Mouse (Mus musculus): Measurements from ENCODE around the gene Hoxa5. TPM values are rescaled to one million over a fixed set of nuclear protein-coding genes. Genes with fewer than 3 reads are reported as not detected.

Gene Hoxa5
- total and polyA plus RNA-seq, 3 experiments: 0.26 to 0.96 (median 0.45) TPM

- Histone ChIP-seq H3K27ac (no peak overlapping the region), H3K79me2 (replicated peaks; ENCODE audit: control insufficient read depth, insufficient read depth, low read length) (no peaks in the 10 kb centered on the region), H3K4me3 (no peak overlapping the region), H3K4me1 (ENCODE audit: control insufficient read depth, insufficient read depth, low read length) (no peaks in the 10 kb centered on the region; the same call in 1 of the 2 replicates), H3K9ac (ENCODE audit: low read depth, low read length) (no peak overlapping the region), H3K36me3 (ENCODE audit: control insufficient read depth, insufficient read depth, low read length) (no peaks in the 10 kb centered on the region), H3K27me3 (ENCODE audit: control insufficient read depth, insufficient read depth, low read length) (peaks cover 49% of the 10 kb centered on the region)
- DNase-seq: peak in 1 of 2 experiments; percentile 2
- WGBS: 32% methylated on average over 3 of the region's 3 CpGs
- intact Hi-C loops (cut with DNase I): loop anchor here (5.0 kb wide), 1 partner anchor 37 kb away; no protein-coding TSS in a partner anchor
- no peak for TF ChIP-seq EP300 (IDR thresholded peaks at IDR 0.05; ENCODE audit: insufficient read depth, low read depth, low read length)
- no peak for TF ChIP-seq CTCF (IDR thresholded peaks at IDR 0.05)
- TF ChIP-seq POLR2A (IDR thresholded peaks at IDR 0.05; ENCODE audit: insufficient read depth, low read depth, low read length): no peak
Observed at GRCm38 (mm10) chr6:52215070-52215469, 10.7 kb upstream of the Hoxa5 start.

GRCm38 (mm10) chr6:52214271-52214670 is 9.9 kb upstream of the Hoxa5 start:
- peak; percentile 2 to 20 for DNase-seq
- Histone ChIP-seq H3K27me3 (ENCODE audit: control insufficient read depth, insufficient read depth, low read length) (peaks cover 50% of the 10 kb centered on the region), H3K36me3 (ENCODE audit: control insufficient read depth, insufficient read depth, low read length) (no peaks in the 10 kb centered on the region), H3K9ac (ENCODE audit: low read depth, low read length) (no peak overlapping the region), H3K27ac (no peak overlapping the region), H3K79me2 (replicated peaks; ENCODE audit: control insufficient read depth, insufficient read depth, low read length) (no peaks in the 10 kb centered on the region), H3K4me1 (ENCODE audit: control insufficient read depth, insufficient read depth, low read length) (no peaks in the 10 kb centered on the region; the same call in 1 of the 2 replicates), H3K4me3 (no peak overlapping the region)
- TF ChIP-seq POLR2A (IDR thresholded peaks at IDR 0.05; ENCODE audit: insufficient read depth, low read depth, low read length) (no peak), CTCF (IDR thresholded peaks at IDR 0.05) (no peak), EP300 (IDR thresholded peaks at IDR 0.05; ENCODE audit: insufficient read depth, low read depth, low read length) (no peak)
- WGBS: 20% methylated on average over 5 of the region's 5 CpGs
- intact Hi-C loops (cut with DNase I): loop anchor here (5.0 kb wide), 1 partner anchor 1032 kb away; no protein-coding TSS in a partner anchor

DNA sequence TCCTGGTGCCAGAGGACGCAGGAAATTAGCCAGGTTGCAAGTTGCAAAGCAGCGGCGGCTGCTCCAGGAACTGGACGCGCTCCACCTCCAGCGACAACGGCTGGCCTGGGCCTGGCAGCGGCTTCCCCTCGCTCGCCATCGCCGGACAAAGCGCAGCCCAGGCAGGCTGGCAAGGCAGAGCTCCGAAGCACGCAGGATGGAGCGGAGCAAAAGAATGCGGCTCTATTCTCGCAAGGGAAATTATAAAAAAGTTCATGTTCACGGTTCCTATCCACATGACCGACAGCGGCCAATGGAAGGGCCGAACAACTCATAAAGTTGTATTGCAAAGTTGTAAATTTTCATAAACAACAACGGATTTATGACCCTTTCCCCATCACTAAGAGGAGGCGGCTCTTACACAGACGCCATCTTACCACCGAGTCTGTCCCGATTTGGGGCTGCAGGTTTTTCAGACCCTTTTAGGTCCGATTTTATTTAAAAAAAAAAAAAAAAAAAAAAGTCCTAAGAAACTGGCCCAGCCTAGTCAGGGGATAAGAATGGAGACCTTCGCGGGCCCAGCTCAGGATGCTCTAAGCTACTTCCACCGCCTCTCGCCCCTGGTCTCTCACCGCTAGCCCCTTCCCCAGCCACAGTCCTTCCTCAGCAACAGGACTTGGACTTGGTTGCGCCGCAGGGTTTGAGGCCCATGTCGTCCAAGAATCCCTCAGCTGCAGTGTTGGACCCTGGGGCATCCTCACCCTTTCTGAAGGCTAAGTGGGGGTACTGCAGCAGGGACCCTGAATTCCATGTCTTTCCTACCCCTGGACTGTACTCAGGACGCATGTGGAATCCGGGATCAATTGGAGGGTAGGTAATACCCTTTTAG is 9.0 kb upstream of the Hoxa5 start, which contains the start of the genes Hoxa3 and Gm28308:
Hoxa3 (minus strand) TSS at position 218 of the 868 bp plus-strand sequence.
Gm28308 (minus strand) TSS at position 221 of the 868 bp plus-strand sequence.
- Histone ChIP-seq H3K36me3 (ENCODE audit: control insufficient read depth, insufficient read depth, low read length) (no peaks in the 10 kb centered on the region), H3K27me3 (ENCODE audit: control insufficient read depth, insufficient read depth, low read length) (peaks cover 53% of the 10 kb centered on the region), H3K9ac (ENCODE audit: low read depth, low read length) (peak within 1 kb of the TSS; percentile 41; the same call in 1 of the 2 replicates), H3K27ac (0 out of 2 replicates have a peak within 1 kb of the TSS, but pooled peaks have one; percentile 20), H3K79me2 (replicated peaks; ENCODE audit: control insufficient read depth, insufficient read depth, low read length) (no peaks in the 10 kb centered on the region), H3K4me3 (peak within 1 kb of the TSS; percentile 43), H3K4me1 (ENCODE audit: control insufficient read depth, insufficient read depth, low read length) (no peaks in the 10 kb centered on the region; the same call in 1 of the 2 replicates)
- WGBS: 6% methylated on average over 38 of the region's 38 CpGs
- peak; percentile 21 to 48 for DNase-seq
- intact Hi-C loops (cut with DNase I): loop anchor here (5.0 kb wide), 1 partner anchor 1031 kb away; no protein-coding TSS in a partner anchor
- TF ChIP-seq POLR2A (IDR thresholded peaks at IDR 0.05; ENCODE audit: insufficient read depth, low read depth, low read length) (no peak), EP300 (IDR thresholded peaks at IDR 0.05; ENCODE audit: insufficient read depth, low read depth, low read length) (no peak), CTCF (IDR thresholded peaks at IDR 0.05) (no peak)

DNA sequence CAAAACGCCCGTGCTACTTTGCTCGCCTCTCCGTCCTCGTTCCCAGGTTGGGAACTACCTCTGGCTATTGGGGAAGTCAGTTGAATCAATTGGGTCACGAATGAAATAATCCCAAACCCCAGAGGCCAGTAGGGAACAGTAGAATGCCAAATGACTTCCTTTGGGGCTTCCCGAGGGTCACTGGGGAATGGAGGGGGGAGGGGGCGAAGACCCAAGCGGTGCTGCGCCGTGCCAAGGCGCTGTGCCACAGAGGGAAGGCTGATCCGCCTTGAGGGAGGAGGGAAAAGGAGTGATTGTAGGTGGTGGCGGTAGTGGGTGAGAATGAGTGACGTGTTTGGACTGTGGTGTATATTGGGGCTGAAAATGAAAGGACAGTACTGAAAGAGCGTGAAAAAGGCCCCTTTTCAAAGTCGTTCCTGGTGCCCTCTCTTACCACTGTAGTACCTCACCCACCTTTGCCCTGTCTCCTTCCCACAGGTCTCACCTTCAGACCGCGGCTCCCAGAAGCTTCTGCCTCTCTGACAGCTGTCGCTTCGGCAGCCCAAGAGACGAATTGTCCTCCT is 8.2 kb upstream of the Hoxa5 start:
- no peaks in the 10 kb centered on the region for H3K36me3 ChIP-seq (ENCODE audit: control insufficient read depth, insufficient read depth, low read length)
- peak overlapping the region; percentile 43 for H3K4me3 ChIP-seq
- TF ChIP-seq EP300 (IDR thresholded peaks at IDR 0.05; ENCODE audit: insufficient read depth, low read depth, low read length) (no peak), CTCF (IDR thresholded peaks at IDR 0.05) (no peak), POLR2A (IDR thresholded peaks at IDR 0.05; ENCODE audit: insufficient read depth, low read depth, low read length) (no peak)
- H3K27me3 ChIP-seq (ENCODE audit: control insufficient read depth, insufficient read depth, low read length): peaks cover 53% of the 10 kb centered on the region
- WGBS: 3% methylated on average over 22 of the region's 22 CpGs
- no peaks in the 10 kb centered on the region; the same call in 1 of the 2 replicates for H3K4me1 ChIP-seq (ENCODE audit: control insufficient read depth, insufficient read depth, low read length)
- intact Hi-C loops (cut with DNase I): loop anchor here (5.0 kb wide), 1 partner anchor 1030 kb away; no protein-coding TSS in a partner anchor
- peak overlapping the region; percentile 41; the same call in 1 of the 2 replicates for H3K9ac ChIP-seq (ENCODE audit: low read depth, low read length)
- peak; percentile 11 to 63 for DNase-seq
- H3K27ac ChIP-seq: no peak overlapping the region
- H3K79me2 ChIP-seq (replicated peaks; ENCODE audit: control insufficient read depth, insufficient read depth, low read length): no peaks in the 10 kb centered on the region

DNA sequence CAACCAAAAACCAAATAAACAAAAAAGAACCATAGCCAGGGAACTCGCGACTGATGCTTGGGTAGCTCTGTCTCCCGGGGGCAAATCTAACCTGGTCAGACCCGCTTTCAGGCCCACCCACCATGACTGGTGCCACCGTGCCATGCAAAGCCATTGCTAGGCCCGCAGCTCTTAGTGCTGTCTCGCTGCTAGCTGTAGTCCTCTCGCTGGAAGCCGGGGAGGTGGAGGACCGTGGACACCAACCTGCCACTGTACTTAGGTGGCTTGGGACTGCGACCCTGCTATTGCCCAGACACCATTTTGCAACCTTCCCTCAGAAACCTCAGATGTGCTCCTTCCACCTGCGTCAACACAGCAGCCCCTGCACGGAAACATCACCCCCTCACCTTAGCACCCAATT is 7.6 kb upstream of the Hoxa5 start:
- H3K4me3 ChIP-seq: no peak overlapping the region
- TF ChIP-seq EP300 (IDR thresholded peaks at IDR 0.05; ENCODE audit: insufficient read depth, low read depth, low read length) (no peak), CTCF (IDR thresholded peaks at IDR 0.05) (no peak), POLR2A (IDR thresholded peaks at IDR 0.05; ENCODE audit: insufficient read depth, low read depth, low read length) (no peak)
- H3K36me3 ChIP-seq (ENCODE audit: control insufficient read depth, insufficient read depth, low read length): no peaks in the 10 kb centered on the region
- H3K27me3 ChIP-seq (ENCODE audit: control insufficient read depth, insufficient read depth, low read length): peaks cover 48% of the 10 kb centered on the region
- no peak for DNase-seq
- no peaks in the 10 kb centered on the region; the same call in 1 of the 2 replicates for H3K4me1 ChIP-seq (ENCODE audit: control insufficient read depth, insufficient read depth, low read length)
- intact Hi-C loops (cut with DNase I): loop anchor here (1.0 to 5.0 kb wide), 2 partner anchors 9 to 1030 kb away; partner anchors contain the start of gene Hoxa7
- H3K9ac ChIP-seq (ENCODE audit: low read depth, low read length): no peak overlapping the region
- no peaks in the 10 kb centered on the region for H3K79me2 ChIP-seq (replicated peaks; ENCODE audit: control insufficient read depth, insufficient read depth, low read length)
- WGBS: 9% methylated on average over 13 of the region's 13 CpGs
- no peak overlapping the region for H3K27ac ChIP-seq
